Mouse (Mus musculus): ENCODE data around the gene Rasgrf1. TPM values are rescaled to one million over a fixed set of nuclear protein-coding genes. Genes with fewer than 3 reads are reported as not detected.

The Rasgrf1 gene
- polyA plus RNA-seq (2016; fragmentation: Nextera tagmentation; extraction: Ambion mirVana), result 0.02 and 0.06 TPM in 2 replicates

DNA sequence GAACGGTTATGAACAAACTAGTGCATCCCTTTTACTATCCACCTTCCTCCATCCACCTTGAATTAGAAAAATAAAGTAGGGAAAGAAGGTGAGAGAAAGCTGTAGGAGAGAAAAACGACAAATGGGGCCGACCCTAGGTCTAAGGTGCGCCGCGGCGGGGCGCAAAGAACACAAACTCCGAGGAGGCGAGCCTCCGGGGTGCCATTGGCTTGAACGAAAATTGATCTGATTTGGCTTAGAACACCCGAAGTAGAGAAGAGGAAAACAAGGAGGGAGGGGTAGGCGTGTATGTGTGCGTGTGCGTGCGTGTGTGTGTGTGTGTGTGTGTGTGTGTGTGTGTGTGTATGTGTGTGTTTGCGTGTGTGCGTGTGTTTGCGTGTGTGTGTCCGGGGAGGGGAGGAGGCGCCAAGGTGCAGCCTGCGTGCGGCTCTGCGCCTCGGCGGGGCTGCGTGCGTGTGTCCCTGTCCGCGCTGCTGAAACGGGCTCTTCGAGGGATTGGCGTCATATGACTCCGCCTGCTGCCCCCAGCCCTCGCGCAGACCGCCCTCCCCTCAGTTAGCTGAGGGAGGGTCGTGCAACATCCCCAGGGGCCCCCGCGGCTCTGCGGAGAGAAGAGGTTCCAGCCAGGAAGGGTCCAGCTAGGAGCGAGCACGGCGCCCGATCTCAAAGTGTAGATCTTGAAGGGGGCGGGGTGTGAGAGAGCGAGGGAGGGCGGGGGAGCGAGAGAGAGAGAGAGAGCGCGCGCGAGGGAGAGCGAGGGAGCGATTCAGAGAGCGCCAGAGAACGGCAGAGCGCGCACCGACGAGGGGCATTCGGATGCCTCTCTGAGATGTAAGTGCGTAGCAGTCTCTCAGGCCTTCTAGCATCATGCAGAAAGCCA, at the start of gene Rasgrf1:
TSS of gene Rasgrf1 (plus strand) at position 778 of the 880 bp plus-strand sequence.
- H3K36me3 ChIP-seq, result no peaks in the 10 kb centered on the region
- peak within 1 kb of the TSS; percentile 61 for H3K4me3 ChIP-seq
- WGBS, result under 1% methylated on average over 64 of the region's 64 CpGs
- H3K27ac ChIP-seq (replicated peaks), result no peak within 1 kb of the TSS
- DNase-seq (ENCODE audit: low spot score), result peak; percentile 77
- peaks cover 94% of the 10 kb centered on the region for H3K27me3 ChIP-seq (ENCODE audit: low read depth, poor library complexity, severe bottlenecking)
- peaks cover 32% of the 10 kb centered on the region for H3K4me1 ChIP-seq
- H3K9me3 ChIP-seq (replicated peaks), result no peaks in the 10 kb centered on the region

DNA sequence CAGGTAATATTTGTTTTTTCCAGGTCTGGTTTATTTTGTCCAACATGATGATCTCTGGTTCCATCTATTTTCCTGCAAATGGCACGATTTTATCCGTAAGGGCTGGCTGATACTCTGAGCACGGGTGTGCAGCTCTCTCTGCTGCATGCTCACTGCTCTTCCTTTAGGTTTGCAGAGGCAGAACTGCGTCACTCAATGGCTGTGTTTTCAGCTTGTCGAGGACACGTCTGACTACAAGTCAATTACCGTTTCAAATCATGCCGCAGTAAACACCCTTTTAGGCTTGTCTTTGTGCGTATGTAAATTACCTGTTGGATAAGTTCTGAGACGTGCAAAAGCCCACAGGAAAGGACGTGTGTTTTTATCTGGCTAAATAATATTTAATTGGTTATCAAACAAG, 49.6 kb upstream of the Rasgrf1 start:
- Histone ChIP-seq H3K27ac (replicated peaks) (no peak overlapping the region), H3K27me3 (ENCODE audit: low read depth, poor library complexity, severe bottlenecking) (no peaks in the 10 kb centered on the region), H3K4me1 (no peaks in the 10 kb centered on the region), H3K4me3 (no peak overlapping the region), H3K9me3 (replicated peaks) (no peaks in the 10 kb centered on the region), H3K36me3 (no peaks in the 10 kb centered on the region)
- DNase-seq (ENCODE audit: low spot score), result no peak
- WGBS, result 70% methylated on average over 11 of the region's 11 CpGs

DNA sequence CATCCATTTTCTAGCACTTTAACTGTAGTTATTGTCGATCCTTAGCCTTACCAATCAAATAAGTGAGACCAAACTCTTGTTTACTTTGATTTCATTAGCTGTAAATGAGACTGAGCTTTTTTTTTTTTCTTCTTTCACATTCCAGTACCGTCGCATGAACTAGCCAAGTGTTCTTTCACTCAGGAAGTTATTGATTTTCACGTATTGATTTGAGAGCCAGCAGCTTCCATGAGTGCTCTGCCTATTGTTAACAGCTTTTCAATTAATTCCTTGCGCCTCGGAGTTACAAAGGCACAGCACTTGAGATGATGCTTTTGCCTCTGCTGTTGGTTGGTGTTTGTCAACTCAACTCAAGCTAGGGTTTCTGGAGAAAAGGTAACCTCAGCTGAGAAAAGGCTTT, 49.1 kb upstream of the Rasgrf1 start:
- Histone ChIP-seq H3K27ac (replicated peaks) (no peak overlapping the region), H3K4me3 (no peak overlapping the region), H3K9me3 (replicated peaks) (no peaks in the 10 kb centered on the region), H3K4me1 (no peaks in the 10 kb centered on the region), H3K27me3 (ENCODE audit: low read depth, poor library complexity, severe bottlenecking) (no peaks in the 10 kb centered on the region), H3K36me3 (no peaks in the 10 kb centered on the region)
- 57% methylated on average over 6 of the region's 6 CpGs for WGBS
- DNase-seq (ENCODE audit: low spot score), result no peak

DNA sequence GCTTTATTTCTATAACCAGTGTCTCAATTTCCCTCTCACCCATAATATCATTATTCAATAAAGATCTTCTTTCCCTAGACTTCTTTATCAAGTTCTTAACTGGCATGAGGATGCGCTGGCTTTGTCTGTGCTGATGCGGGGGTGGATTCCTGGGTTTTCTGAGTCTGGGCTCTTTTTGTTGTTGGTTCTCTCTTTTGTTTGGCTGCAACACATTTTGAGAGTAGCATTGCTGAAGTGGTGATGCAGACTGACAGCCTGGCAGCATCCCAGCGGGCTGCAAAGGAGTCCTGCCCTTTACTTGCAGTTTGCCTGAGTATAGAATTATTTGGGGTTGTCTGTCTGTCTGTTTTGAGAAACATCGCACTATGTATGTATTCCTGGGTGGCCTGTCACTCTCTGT, 42.6 kb upstream of the Rasgrf1 start:
- Histone ChIP-seq H3K4me3 (no peak overlapping the region), H3K27ac (replicated peaks) (no peak overlapping the region), H3K36me3 (no peaks in the 10 kb centered on the region), H3K27me3 (ENCODE audit: low read depth, poor library complexity, severe bottlenecking) (peaks cover 63% of the 10 kb centered on the region), H3K4me1 (peaks cover 9% of the 10 kb centered on the region), H3K9me3 (replicated peaks) (no peaks in the 10 kb centered on the region)
- 26% methylated on average over 4 of the region's 4 CpGs for WGBS
- DNase-seq (ENCODE audit: low spot score), result no peak

DNA sequence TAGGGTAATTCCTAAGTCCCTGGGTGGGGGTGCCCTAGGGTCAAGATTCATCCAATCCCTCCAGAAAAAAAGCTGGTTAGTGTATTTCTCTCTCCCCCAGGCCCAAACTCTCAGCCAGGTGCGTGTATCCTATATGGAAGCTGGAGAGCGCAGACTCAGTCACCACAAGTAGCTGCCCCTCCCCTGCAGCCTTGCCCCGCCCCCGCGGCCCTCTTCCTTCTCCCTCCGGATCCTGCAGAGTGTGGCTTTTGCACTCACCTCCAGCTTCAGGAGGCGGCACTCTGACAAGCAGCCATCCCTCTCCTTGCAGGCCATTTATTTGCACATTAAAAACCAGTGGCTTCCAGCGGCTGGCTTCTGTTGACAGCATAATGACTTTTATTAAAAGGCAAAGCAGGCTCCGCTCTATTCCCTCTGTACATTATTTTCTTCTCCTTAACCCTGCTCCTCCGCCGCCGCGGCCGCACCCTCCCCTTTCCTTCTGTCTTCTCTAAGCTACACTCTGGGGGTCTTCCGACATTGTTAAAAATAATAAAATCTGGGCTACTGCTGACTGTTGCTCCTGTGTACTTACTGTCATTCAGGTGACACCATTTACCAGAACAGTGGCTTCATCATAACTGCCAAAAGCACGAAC, 41.5 kb upstream of the Rasgrf1 start:
- Histone ChIP-seq H3K4me3 (peak overlapping the region; percentile 35), H3K9me3 (replicated peaks) (no peaks in the 10 kb centered on the region), H3K27ac (replicated peaks) (no peak overlapping the region), H3K27me3 (ENCODE audit: low read depth, poor library complexity, severe bottlenecking) (peaks cover 74% of the 10 kb centered on the region), H3K4me1 (peaks cover 9% of the 10 kb centered on the region), H3K36me3 (no peaks in the 10 kb centered on the region)
- 1% methylated on average over 16 of the region's 16 CpGs for WGBS
- peak; percentile 36 for DNase-seq (ENCODE audit: low spot score)

DNA sequence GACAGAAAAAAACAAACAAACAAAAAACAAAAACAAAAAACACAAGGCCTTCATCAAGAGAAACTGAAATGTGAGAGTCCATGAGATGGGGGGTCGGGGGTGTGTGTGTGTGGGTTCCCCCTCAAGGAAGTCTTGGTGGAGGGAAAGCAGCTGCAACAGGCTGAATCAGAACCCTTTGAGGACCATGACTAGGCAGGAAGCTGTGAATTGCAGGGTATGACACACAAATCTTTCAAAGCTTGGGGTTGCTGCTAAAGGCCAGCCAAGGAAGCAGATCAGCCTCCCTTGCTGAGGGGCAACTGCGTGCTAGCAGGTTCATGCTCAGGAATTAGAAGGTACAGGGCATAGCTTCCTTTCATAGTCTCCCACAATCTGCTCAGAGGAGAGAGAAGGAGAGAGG, 40.1 kb upstream of the Rasgrf1 start:
- H3K4me1 ChIP-seq, result peaks cover 9% of the 10 kb centered on the region
- WGBS, result 17% methylated on average over 2 of the region's 2 CpGs
- no peak overlapping the region for H3K4me3 ChIP-seq
- H3K27me3 ChIP-seq (ENCODE audit: low read depth, poor library complexity, severe bottlenecking), result peaks cover 87% of the 10 kb centered on the region
- no peaks in the 10 kb centered on the region for H3K36me3 ChIP-seq
- no peaks in the 10 kb centered on the region for H3K9me3 ChIP-seq (replicated peaks)
- DNase-seq (ENCODE audit: low spot score), result no peak
- no peak overlapping the region for H3K27ac ChIP-seq (replicated peaks)

DNA sequence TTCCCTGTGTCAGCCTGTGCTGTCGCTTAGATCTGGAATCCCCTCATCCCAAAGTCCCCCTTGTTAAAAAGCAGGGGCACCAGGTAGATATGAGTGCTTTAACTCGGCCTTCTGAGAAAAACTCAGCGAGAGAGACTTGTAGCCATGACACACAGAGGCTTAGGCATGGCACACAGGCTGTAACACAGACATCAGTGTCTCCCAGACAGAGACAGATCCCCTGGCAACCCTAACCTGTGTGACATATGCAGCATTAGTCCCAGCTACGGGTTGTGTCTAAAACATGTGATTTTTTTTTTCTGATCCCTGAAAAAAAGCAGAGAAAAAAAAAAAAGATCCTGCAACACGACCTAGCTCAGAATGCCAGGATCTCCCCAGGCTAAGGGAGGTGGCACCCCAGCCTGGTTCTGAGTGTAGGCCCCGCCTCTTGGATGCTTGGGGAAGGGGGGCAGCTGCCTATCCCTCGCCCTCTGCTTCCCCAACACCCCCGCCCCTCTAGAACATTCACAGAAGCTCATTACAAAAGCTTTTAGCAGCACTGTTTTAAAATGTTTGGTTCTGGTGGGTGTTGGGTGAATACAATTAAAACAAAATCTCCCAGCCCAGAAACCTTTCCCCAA, 39.1 kb upstream of the Rasgrf1 start:
- Histone ChIP-seq H3K9me3 (replicated peaks) (no peaks in the 10 kb centered on the region), H3K4me3 (no peak overlapping the region), H3K27ac (replicated peaks) (no peak overlapping the region), H3K36me3 (no peaks in the 10 kb centered on the region), H3K4me1 (peaks cover 9% of the 10 kb centered on the region), H3K27me3 (ENCODE audit: low read depth, poor library complexity, severe bottlenecking) (peaks cover 98% of the 10 kb centered on the region)
- DNase-seq (ENCODE audit: low spot score), result no peak
- WGBS, result 5% methylated on average over 8 of the region's 8 CpGs

DNA sequence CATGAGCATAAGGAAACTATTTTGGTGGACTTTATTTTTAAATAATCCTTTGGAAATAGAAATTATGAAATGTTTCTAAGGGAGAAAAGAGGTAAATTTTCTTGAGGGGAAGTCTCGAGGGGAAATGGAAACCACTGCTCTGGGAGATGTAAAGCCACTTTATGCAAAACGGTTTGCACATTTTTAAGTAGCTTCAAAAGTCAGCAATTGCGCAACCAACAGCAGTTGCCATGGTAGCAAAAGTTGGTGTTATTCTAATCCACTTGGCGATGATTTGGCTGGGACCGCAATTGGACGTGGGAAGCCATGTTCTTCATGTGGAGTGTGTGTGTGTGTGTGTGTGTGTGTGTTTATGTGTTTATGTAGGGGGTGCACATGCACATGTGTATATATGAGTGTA, 37.6 kb upstream of the Rasgrf1 start:
- Histone ChIP-seq H3K27me3 (ENCODE audit: low read depth, poor library complexity, severe bottlenecking) (peaks cover 99% of the 10 kb centered on the region), H3K9me3 (replicated peaks) (no peaks in the 10 kb centered on the region), H3K36me3 (no peaks in the 10 kb centered on the region), H3K4me1 (peaks cover 9% of the 10 kb centered on the region), H3K27ac (replicated peaks) (no peak overlapping the region), H3K4me3 (no peak overlapping the region)
- no peak for DNase-seq (ENCODE audit: low spot score)
- 83% methylated on average over 6 of the region's 6 CpGs for WGBS

DNA sequence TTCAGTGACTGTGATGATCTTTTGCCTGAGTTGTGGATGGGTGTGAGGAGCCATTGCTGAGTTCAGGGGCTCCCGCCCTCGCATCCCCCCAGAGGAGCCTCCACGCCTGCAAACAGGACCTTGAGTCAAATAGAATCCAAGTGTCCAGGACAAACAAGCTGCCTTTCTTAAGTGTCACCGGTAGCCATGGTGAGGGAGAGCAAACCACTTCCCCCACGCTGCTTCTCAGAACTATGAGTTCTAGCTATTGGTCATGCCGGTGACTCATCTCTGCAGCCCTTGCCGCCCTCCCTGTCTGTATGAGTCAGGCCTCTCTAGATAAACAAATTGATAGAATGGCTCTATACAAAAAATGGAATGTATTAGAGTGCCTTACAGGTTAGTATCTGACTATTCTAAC, 35.3 kb upstream of the Rasgrf1 start:
- whole genome bisulfite sequencing, result 65% methylated on average over 7 of the region's 7 CpGs
- DNase-seq (ENCODE audit: low spot score), result no peak
- Histone ChIP-seq H3K4me3 (no peak overlapping the region), H3K9me3 (replicated peaks) (peaks cover 2% of the 10 kb centered on the region), H3K27me3 (ENCODE audit: low read depth, poor library complexity, severe bottlenecking) (peaks cover 99% of the 10 kb centered on the region), H3K27ac (replicated peaks) (no peak overlapping the region), H3K36me3 (no peaks in the 10 kb centered on the region), H3K4me1 (no peaks in the 10 kb centered on the region)

DNA sequence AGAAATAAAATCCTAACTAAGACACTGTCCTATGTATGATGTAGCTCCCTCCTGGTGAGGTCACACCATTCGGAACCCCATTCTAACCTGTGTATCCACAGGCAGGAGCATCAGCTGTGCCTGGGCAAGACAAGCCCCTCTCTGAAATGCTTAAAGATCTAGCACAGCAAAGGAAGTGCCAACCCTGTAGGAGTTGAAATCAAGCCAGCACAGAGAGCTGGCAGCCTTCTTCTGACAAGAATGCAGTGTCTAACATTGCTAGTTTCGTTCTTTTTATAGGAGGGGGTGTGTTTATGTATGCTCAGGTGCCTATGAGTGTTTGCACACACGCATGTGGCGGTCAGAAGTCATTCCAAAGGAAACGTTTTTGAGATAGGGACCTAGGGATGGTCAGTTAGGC, 34.2 kb upstream of the Rasgrf1 start:
- WGBS, result 60% methylated on average over 5 of the region's 5 CpGs
- H3K27me3 ChIP-seq (ENCODE audit: low read depth, poor library complexity, severe bottlenecking), result peaks cover 99% of the 10 kb centered on the region
- H3K27ac ChIP-seq (replicated peaks), result no peak overlapping the region
- H3K9me3 ChIP-seq (replicated peaks), result peaks cover 14% of the 10 kb centered on the region
- no peak for DNase-seq (ENCODE audit: low spot score)
- no peaks in the 10 kb centered on the region for H3K4me1 ChIP-seq
- H3K4me3 ChIP-seq, result no peak overlapping the region
- H3K36me3 ChIP-seq, result no peaks in the 10 kb centered on the region

DNA sequence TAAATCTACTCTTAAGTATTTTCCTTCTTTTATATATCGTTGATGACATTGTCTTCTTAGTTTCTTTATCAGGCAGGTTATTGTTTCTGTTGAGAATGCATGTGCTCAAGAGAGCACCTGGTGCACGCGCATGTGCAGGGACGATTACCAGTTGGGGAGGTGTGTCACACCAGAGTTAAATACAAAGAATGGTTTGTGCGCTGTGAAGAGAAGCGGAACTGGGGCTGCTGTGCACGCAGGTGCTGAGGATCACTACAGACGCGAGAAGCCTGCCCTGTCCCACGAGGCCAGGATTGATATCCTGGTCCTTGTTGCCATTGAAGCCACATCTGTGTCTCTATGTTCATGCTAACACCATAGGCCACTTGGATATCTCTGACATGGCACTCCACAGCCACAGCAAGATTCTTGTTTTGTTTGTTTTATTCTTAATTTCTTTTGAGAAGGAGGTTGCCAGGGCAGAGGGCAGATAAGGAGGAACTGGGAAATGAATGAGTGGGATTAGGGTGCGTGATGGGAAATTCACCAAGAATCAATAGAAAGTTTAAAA, 31.2 kb upstream of the Rasgrf1 start:
- Histone ChIP-seq H3K27me3 (ENCODE audit: low read depth, poor library complexity, severe bottlenecking) (peaks cover 100% of the 10 kb centered on the region), H3K9me3 (replicated peaks) (peaks cover 24% of the 10 kb centered on the region), H3K27ac (replicated peaks) (no peak overlapping the region), H3K4me1 (no peaks in the 10 kb centered on the region), H3K36me3 (no peaks in the 10 kb centered on the region), H3K4me3 (no peak overlapping the region)
- DNase-seq (ENCODE audit: low spot score), result no peak
- 49% methylated on average over 11 of the region's 11 CpGs for WGBS

DNA sequence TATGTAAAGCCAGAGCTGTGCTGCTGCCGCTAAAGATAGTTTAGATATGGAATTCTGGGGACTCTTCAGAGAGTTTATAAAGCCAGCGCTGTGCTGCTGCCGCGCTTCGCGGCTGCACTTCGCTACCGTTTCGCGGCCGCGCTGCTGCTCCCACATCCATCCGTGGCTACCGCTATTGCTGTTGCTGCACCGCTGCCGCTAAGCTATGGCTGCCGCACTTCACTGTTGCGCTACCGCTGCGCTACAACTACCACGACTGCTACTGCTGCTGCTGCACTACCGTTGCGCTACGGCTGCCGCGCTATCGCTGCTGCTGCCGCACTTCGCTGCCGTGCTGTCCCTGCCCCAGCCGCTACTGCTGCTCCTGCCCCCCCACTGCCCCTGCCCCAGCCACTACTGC, 30.1 kb upstream of the Rasgrf1 start:
- WGBS, result 60% methylated on average over 31 of the region's 31 CpGs
- DNase-seq (ENCODE audit: low spot score), result peak; percentile 51
- no peak overlapping the region for H3K27ac ChIP-seq (replicated peaks)
- H3K4me1 ChIP-seq, result no peaks in the 10 kb centered on the region
- H3K9me3 ChIP-seq (replicated peaks), result peaks cover 24% of the 10 kb centered on the region
- peaks cover 100% of the 10 kb centered on the region for H3K27me3 ChIP-seq (ENCODE audit: low read depth, poor library complexity, severe bottlenecking)
- no peaks in the 10 kb centered on the region for H3K36me3 ChIP-seq
- H3K4me3 ChIP-seq, result peak overlapping the region; percentile 43
